Mouse (Mus musculus) c-Kit-positive CD71-positive TER-119-positive erythroid progenitor cells, embryonic 14.5 days (primary cell): ENCODE data around the gene Dynlt1a.
"Not testable (repeated sequence)": the region's sequence is repeated elsewhere in the genome, so short reads cannot be mapped to it uniquely, and the experiment has no call there.

Experiments used
- DNase-seq: peaks from one replicate; pipeline ENCODE4 v3.0.0-alpha.2; 2013; ENCODE audit warnings: low spot score

Dynlt1a gene

DNA sequence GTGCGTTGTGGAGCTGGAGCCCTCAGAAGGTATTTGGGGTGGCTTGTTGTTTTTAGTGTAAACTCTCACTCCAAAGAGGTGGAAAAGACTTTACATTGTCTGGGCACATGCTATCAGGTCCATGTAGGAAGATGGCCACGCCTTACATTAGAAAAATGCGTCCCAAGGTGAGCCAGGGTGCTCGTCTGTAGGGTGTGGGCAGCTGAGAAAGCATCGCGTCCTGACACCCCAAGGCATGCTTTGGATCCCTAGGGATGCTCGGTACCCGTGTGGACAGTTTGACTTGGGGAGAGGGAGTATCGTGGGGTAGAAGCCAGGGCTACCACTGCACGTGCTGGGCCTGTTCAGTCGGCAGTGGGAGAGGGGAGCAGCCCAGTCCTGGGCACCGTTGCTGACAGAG lies 28.3 kb downstream of the Dynlt1a start:
- not testable (repeated sequence) for DNase-seq

DNA sequence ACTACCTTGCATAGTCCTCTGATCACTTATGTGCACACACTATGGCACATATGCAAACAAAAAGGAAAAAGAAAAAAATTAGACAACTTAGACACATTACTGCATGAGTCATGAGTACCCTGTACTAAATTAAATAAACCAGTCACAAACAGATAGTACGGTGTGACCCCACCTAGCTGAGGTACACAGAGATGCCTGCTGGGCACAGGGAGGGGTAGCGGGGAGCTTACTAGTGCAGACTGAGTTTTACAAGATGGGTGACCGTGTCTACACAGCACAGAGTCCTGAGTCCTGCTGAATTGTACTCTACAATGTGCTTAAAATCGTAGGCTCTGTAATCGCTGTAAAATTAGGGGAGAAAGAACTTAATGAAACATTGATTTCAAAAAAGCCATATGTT lies 31.1 kb downstream of the Dynlt1a start:
- DNase-seq: not testable (repeated sequence)

DNA sequence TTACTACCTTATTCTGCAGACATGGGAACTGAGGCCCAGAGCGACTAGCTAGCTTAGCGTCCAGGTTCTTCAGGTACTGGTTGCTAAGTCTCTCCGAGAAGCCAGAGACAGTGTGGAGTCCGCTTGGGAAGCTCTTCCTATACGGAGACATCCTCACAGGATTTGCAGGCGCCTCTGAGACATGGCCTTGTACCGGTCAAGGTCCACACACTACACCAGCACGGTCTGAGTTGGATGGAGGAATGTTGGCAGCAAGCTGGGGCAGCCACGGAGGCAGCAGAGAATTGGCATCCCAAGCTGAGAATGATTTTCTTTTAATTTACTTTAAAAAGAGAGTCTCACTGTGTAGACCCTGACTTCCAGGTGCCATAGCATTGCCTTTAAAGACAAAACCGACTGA lies 34.2 kb downstream of the Dynlt1a start:
- not testable (repeated sequence) for DNase-seq

DNA sequence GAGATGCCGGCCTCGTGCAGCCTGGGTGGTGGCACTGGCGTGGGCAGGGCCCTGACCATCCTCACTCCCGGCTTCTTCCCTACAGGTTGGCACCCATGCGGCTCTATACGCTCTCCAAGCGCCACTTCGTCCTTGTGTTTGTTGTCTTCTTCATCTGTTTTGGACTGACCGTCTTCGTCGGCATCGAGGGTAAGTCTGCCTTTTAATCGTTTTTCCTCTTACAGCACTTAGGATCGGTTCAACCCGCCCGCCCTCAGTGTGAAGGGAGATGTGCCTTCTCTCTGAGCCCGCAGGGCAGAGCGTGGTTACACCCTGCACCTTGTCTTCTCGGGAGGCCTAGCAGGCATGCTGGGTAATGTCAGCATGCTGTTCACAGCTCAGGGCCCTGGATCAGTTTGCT lies 36.8 kb downstream of the Dynlt1a start:
- not testable (repeated sequence) for DNase-seq

DNA sequence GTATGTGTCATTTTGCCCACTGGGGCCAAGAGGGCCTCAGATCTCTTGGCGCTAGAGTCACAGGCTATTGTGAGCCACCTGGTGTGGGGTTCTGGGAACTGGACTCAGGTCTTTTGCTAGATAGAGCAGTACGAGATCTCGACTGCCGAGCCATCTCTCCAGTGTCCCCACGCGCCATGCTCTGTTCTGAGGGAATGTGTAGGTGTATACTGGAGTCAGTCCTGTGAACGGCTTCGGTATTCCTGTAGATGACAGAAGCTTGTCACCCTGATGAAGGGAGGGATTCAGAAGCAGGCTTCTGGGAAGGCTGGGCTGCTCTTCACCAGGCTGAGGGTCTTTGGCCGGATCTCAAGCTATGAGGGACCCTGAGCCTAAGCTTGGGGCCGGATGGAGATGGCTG lies 37.5 kb downstream of the Dynlt1a start:
- not testable (repeated sequence) for DNase-seq

DNA sequence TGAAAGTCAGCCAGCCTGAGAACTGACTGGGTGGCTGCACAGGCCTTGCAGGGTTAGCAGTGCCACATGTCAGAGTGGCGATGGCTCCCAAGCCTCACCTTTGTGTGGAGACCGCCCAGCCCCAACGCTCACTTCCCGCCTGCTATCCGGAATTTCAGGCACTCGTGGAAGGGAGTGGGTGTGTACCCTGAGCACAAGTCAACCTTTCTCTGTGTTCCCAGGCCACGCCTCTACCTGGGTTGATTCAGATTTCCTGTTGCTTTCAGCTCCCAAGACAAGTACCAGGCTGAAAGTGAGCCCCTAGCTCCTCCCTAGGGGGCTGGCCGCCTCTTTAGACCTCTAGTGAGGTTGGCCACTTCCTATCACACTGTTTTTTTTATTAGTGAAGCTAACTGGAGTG lies 38.1 kb downstream of the Dynlt1a start:
- not testable (repeated sequence) for DNase-seq

DNA sequence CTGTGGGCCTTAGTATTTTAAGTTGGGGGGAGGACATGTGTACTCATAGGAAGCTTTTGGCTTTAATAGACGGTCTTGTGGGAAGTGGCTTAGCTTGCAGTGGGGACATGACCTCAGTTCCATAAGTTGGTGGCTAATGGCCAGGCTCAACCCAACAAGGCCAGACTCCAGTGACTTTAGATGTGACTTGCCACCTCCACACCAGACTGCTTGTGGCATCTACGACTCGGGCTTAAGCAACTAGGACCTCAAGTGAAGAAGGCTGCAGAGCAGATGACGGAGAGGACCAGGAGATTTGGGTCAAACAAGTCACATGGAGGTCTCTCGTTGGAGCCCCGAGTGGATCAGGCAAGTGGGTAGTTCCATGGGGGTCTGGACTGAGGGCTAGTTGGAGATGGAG lies 42.6 kb downstream of the Dynlt1a start:
- DNase-seq: not testable (repeated sequence)

DNA sequence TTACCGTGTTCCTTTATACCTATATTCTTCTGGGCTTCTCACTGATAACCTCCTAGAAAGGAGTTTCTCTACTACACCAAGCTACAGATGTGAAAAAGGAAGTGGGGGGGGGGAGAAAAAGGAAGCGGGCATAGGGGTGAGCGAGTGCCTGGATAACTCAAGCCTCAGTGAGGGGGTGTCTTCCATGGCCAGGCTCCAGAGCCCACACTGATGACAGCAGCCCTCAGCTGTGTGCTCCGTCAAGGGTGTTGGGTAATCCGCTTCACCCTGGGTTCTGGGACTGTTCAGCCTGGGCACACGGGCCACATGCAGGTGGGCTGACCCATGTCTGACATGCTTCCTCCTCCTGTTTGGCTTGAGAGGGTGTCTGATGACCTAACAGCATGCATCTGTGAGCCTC lies 45.3 kb downstream of the Dynlt1a start:
- DNase-seq: not testable (repeated sequence)

DNA sequence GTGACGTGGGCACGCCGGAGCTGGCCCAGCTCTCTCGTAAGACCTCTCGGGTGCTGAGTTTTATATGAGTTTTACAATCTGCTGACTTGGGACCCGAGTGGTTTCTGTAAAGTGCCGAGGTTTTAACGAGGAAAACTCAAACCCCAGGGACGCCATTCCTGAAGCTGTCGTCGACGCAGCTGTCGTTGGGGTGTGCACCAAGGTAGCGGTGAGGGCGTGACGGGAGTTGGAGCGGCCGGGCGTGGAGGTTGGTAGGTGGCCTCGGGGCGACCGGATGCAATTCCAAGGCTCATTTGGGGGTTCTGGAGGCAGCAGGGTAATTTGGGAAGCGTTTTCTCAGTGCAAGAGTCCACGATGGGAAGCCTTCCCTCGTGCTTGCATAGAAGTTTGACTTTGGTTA lies 46.5 kb downstream of the Dynlt1a start:
- DNase-seq: not testable (repeated sequence)

DNA sequence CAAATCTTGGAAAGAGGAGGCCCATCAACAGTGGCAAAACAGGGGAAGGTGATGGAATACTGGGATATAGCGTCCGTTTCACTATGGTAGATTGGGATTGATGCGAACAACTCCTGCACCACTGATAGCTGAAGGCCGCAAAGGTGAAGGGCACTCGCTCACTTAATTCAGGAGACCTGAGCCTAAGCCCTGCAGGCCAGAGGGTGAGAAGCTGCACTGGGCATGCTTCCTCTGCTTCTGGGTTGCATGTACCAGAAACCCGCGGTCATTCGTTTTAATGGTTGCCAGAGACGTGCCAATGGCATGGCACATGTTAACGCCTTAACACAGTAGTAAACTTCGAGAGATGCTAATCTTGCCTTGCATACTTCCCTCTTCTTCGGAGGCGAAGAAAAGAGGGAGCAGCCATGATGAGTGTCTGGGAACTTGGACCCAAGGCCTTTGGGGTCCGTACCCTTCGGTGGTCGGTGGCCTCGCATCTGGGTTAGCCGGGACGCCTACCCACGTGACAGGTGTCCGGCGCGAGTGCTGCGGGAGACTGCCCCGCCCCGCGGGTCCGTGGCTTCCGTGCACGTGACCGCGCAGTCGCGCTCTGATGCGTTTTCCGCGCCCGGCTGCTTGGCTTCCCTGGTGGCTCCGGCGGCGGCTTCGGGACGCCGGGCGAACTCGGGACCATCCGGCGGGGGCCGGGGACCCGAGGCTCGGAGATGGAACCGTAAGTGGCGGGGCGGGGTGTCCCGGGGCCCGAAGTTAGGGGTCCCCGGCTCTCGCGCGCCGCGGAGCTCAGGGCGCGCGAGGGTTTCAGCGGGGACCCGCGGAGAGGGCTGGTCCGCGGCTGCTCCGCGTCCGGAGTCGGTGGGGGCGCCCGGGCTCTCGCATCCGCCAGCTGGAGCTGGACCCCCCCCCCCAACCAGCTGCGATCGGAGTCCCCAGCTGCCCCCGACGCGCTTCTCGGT lies 47.1 kb downstream of the Dynlt1a start:
- DNase-seq: not testable (repeated sequence)

DNA sequence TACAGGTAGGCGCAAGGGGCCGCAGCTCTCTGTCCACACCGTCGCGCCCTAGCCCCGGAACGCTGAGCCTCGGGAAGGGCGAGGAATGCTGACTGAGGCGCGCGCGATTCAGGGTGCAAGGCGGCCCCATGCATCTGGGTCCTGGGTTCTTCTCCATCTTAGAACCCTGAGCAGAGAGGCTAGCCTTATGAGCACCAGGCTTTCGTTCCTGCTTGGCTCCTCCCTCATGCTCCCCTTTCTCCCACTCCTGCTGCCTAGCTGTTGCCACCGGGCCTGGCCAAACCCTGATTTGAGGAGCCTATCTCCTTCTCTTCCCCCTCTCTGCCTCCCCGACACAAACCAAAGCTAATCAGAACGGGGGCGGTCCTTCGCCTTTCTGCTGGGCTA lies 60.2 kb downstream of the Dynlt1a start:
- not testable (repeated sequence) for DNase-seq

DNA sequence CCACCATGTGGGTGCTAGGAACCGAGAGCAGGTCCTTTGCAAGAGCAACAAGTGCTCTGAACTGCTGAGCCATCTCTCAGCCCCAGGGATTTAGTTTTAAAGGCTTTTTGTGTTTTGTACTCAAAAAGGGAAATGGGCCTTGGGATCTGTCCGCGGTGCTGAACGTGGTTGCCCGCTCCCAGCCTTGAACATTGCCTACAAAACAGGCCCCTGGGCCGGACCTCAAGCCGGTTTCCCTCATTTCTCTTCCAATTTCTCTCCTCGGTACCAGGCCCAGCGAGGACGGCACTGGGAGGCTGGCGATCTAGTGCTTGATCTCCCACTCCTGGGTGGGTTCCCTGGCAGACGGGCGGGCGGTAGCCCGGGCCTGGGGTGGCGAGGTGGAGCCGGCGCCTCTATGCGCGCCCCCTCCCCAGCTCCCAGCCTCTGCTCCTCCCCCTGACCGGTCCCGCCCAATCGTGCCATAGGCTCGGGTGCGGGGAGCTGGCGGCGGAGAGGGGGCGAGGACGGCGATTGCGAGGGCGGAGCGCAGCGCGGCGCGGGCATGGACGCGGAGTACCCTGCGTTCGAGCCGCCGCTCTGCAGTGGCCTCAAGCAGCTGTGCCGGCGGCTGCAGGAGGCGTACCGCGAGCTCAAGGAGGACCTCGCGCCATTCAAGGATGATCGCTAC lies 60.8 kb downstream of the Dynlt1a start, which contains the start of gene Tmem181a:
Gene Tmem181a (plus strand): TSS at position 461 of the 670 bp plus-strand sequence.
- DNase-seq: not testable (repeated sequence)
